Mouse (Mus musculus) bone marrow macrophage, adult 2 months (primary cell): Measurements from ENCODE around the gene Vezf1. TPM values are rescaled to one million over a fixed set of nuclear protein-coding genes. Genes with fewer than 3 reads are reported as not detected.
A peak's percentile ranks its signal among the peaks of the same experiment; 100 is the strongest.

Source experiments
- H3K27ac ChIP-seq: 2 replicates; pipeline ENCODE4 v1.5.1; 2012; ENCODE audit warnings: low read depth, low read length; ENCODE audit not compliant: insufficient read depth
- H3K4me1 ChIP-seq: 2 replicates; pipeline ENCODE4 v1.6.1; 2012; ENCODE audit warnings: low read length; ENCODE audit not compliant: control insufficient read depth, insufficient read depth
- H3K4me3 ChIP-seq: 2 replicates; pipeline ENCODE4 v1.5.1; 2012; ENCODE audit warnings: mild to moderate bottlenecking, low read length, moderate library complexity; ENCODE audit not compliant: insufficient read depth
- CTCF ChIP-seq: IDR thresholded peaks from 2 replicates; pipeline ENCODE4 v1.5.1; 2012; ENCODE audit warnings: low read depth, mild to moderate bottlenecking, low read length, moderate library complexity
- POLR2A ChIP-seq: IDR thresholded peaks from 2 replicates; pipeline ENCODE4 v1.6.1; 2012; ENCODE audit warnings: mild to moderate bottlenecking, low read depth, low read length, borderline replicate concordance
- polyA plus RNA-seq: library from polyadenylated mRNA; stranded (reverse); fragments of >200 nt; gene quantifications from 2 replicates; pipeline ENCODE4 v1.2.4, GENCODE M21; 2012; ENCODE audit not compliant: missing spikeins, insufficient read depth, insufficient read length

Gene Vezf1
- polyA plus RNA-seq, 1 experiment, result 29.7 TPM

DNA sequence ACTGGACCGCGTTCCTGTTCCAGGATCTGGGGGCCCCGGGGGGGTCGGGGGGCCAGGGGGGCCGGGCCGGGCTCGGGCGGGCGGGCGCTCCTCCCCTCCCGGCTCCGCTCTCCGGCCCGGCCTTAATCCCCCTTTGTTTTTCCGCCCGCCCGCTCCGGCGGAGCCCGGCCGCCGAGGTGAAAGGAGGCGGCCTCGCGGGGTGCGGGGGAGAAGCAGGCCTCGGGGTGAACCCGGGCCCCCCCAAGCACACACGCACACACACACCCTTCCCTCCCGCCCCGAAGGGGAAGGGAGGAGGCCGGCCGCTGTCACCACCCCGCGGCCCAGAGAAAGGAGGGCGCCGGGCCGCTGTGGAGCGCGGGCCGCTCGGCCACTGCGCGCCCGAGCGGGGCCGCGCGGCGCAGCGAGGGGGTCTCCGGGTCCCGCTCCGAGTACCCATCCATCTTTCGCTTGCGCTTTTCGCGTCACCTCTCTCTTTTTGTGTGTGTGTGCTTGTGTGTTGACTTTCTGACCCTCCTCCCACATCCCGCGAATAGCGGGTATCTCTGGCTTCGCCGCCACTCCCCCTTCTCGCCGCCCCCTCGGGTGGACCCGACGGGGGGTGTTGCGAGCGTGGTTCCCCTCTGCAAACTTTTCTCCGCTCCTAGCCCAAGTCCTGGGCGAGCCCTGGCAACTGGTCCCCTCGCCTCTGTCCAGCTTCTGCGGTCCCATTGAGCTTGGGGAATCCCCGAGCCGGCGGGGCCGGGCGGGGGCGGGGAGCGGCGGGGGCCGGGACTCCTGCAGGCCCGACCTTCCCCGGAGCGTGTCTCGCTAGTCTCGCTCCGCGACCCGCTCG, 549 bp downstream of the Vezf1 start:
- peak overlapping the region; percentile 92 for H3K4me3 ChIP-seq
- H3K27ac ChIP-seq, result peak overlapping the region; percentile 28
- peaks cover 31% of the 10 kb centered on the region for H3K4me1 ChIP-seq
- TF ChIP-seq CTCF (no peak), POLR2A (no peak)

DNA sequence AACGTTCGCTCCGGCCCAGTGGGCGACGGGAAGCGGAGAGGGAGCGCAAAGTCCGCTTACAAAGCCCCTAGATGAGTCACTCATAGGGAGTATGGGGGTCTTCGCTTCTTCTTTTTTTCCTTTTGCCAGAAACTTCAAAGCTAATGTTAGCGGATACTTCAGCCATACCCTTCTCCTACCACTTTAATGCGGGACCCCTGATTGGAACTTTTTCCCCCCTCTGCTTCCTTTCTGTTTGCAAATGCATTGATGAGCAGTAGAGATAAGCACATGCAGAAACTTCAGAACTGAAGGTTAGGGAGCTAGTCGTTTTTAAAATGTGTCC, 1.1 kb downstream of the Vezf1 start:
- no peak overlapping the region for H3K27ac ChIP-seq
- TF ChIP-seq POLR2A (no peak), CTCF (no peak)
- peak overlapping the region; percentile 92 for H3K4me3 ChIP-seq
- peaks cover 31% of the 10 kb centered on the region for H3K4me1 ChIP-seq

- Histone ChIP-seq H3K27ac (no peak overlapping the region), H3K4me3 (no peak overlapping the region), H3K4me1 (peaks cover 31% of the 10 kb centered on the region)
- TF ChIP-seq POLR2A (no peak), CTCF (no peak)
Measured at GRCm38 (mm10) chr11:88070392-88070791, 2.3 kb downstream of the Vezf1 start.

- no peak for TF ChIP-seq CTCF
- no peak for TF ChIP-seq POLR2A
- no peak overlapping the region for H3K4me3 ChIP-seq
- no peak overlapping the region for H3K27ac ChIP-seq
- H3K4me1 ChIP-seq, result peaks cover 31% of the 10 kb centered on the region
Measured at GRCm38 (mm10) chr11:88071113-88071512, 3.0 kb downstream of the Vezf1 start.

DNA sequence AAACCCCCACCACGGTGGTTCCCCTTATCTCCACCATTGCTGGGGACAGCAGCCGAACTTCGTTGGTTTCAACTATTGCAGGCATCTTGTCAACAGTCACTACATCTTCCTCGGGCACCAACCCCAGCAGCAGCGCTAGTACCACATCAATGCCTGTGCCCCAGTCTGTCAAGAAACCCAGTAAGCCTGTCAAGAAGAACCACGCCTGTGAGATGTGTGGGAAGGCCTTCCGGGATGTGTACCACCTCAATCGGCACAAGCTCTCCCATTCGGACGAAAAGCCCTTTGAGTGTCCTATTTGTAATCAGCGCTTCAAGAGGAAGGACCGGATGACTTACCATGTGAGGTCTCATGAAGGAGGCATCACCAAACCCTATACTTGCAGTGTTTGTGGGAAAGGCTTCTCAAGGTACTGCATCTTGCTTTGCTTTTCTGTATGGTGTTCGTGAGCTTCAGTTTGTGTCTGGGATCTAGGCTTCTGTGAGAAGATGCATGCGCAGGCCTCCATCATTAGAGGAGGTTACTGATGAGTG, 5.3 kb downstream of the Vezf1 start:
- H3K4me3 ChIP-seq, result no peak overlapping the region
- H3K27ac ChIP-seq, result no peak overlapping the region
- peaks cover 24% of the 10 kb centered on the region for H3K4me1 ChIP-seq

GRCm38 (mm10) chr11:88075701-88076100, 7.6 kb downstream of the Vezf1 start:
- Histone ChIP-seq H3K4me1 (peaks cover 12% of the 10 kb centered on the region), H3K27ac (no peak overlapping the region), H3K4me3 (no peak overlapping the region)
- TF ChIP-seq CTCF (no peak), POLR2A (no peak)

More for the DNA sequence above, 5.3 kb downstream of the Vezf1 start:
- TF ChIP-seq POLR2A (no peak), CTCF (no peak)

- TF ChIP-seq CTCF (no peak), POLR2A (no peak)
- Histone ChIP-seq H3K27ac (no peak overlapping the region), H3K4me3 (no peak overlapping the region), H3K4me1 (peaks cover 5% of the 10 kb centered on the region)
Measured at GRCm38 (mm10) chr11:88076394-88076793, 8.3 kb downstream of the Vezf1 start.

DNA sequence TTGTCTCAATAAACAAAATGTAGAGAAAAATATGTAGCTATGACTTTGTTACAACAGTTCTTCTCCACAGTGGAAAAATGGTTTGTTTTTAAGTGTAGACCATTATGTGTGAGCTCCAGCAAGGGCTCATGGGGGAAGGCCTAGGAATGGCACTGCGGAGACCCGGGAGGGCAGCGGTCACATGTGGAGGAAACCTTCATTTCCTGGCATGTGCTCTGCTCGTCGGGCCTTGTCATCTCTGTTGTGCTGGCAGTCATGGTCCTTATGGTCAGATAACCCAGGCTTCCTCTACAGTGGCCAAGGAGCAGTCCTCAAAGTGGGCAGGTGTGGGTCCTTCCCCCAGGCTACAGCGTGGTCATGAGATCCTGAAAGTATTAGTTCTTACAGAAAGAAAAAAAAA, 15.6 kb downstream of the Vezf1 start:
- no peak overlapping the region for H3K4me3 ChIP-seq
- no peak overlapping the region for H3K27ac ChIP-seq
- TF ChIP-seq CTCF (no peak), POLR2A (no peak)
- peaks cover 5% of the 10 kb centered on the region for H3K4me1 ChIP-seq

DNA sequence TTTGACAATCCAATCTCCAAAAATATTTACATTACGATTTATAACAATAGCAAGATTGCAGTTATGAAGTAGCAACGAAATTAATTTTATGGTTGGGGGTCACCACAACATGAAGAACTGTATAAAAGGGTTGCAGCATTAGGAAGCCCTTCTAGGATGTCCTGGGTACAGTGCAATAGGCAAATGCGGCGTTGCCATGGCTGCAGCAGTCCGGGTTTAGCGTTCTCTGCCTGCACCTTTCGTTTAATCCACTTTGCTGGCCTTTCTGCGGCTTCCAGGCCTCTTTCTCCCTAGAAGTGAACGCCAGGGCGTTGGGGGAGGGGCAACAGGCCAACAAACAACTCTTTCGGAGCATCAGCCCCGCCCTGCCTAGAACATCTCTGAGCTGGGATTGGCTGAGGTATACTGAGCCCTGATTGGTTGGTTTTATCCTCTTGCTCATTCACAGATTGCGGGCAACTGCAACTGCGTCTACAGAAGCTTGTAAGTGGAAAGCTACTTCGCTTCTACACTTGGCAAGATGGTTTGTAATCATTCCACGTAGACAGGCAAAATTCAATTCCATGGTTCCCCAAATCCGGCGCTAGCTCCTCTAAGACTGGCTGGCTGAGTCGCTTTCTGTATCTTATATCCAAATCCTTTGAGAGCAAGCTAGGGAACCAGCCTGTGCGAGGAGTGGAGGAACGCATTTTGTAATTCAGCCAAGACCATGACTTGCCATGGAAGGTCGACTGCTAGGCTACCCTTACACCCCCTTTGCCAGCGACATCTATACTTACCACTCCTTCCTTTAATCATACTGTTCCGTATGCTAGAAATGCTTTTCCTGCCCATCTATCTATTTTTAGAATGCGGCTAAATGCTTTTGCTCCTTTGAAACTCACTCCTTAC, 18.9 kb downstream of the Vezf1 start:
- H3K4me1 ChIP-seq, result peaks cover 26% of the 10 kb centered on the region
- H3K4me3 ChIP-seq, result peak overlapping the region; percentile 47
- H3K27ac ChIP-seq, result 0 out of 2 replicates have a peak overlapping the region, but pooled peaks have one; percentile 18
- no peak for TF ChIP-seq POLR2A
- TF ChIP-seq CTCF, result no peak

- TF ChIP-seq POLR2A (no peak), CTCF (no peak)
- H3K4me3 ChIP-seq, result no peak overlapping the region
- H3K27ac ChIP-seq, result no peak overlapping the region
- H3K4me1 ChIP-seq, result peaks cover 30% of the 10 kb centered on the region
Measured at GRCm38 (mm10) chr11:88089150-88089549, 21.1 kb downstream of the Vezf1 start.
